Mouse (Mus musculus) CH12.LX (cell line): ENCODE data around the gene Fkbp14.

Experiments used
- CTCF ChIP-seq, 2 experiments: IDR thresholded peaks in 1 of 2; conservative IDR thresholded peaks in 1 of 2; 2 replicates each; pipeline ENCODE4 v1.5.1; 2011 to 2012; ENCODE audit warnings: low read depth in 2 of 2, low read length in 2 of 2, improper control_type of control experiment in 1 of 2, inconsistent platforms in 1 of 2, mild to moderate bottlenecking in 1 of 2, moderate library complexity in 1 of 2
- JUND ChIP-seq: conservative IDR thresholded peaks from 2 replicates; pipeline ENCODE4 v1.6.1; 2011; ENCODE audit warnings: low read depth, low read length, improper control_type of control experiment
- POLR2A ChIP-seq: IDR thresholded peaks from 2 replicates; pipeline ENCODE4 v1.6.1; 2011; ENCODE audit warnings: low read depth, mild to moderate bottlenecking, improper control_type of control experiment, low read length
- RAD21 ChIP-seq: IDR thresholded peaks from 2 replicates; pipeline ENCODE4 v1.6.1; 2011; ENCODE audit warnings: low read depth, mild to moderate bottlenecking, low read length, improper control_type of control experiment, moderate library complexity
- SIN3A ChIP-seq: IDR thresholded peaks from 2 replicates; pipeline ENCODE4 v1.6.1; 2012; ENCODE audit warnings: low read length, improper control_type of control experiment, inconsistent platforms
- USF1 ChIP-seq: IDR thresholded peaks from 2 replicates; pipeline ENCODE4 v1.6.1; 2014; ENCODE audit warnings: low read depth, mild to moderate bottlenecking, inconsistent platforms, low read length, improper control_type of control experiment
- ZC3H11A ChIP-seq: IDR thresholded peaks from 2 replicates; pipeline ENCODE4 v1.6.1; 2012; ENCODE audit warnings: low read depth, mild to moderate bottlenecking, inconsistent platforms, low read length, improper control_type of control experiment

DNA sequence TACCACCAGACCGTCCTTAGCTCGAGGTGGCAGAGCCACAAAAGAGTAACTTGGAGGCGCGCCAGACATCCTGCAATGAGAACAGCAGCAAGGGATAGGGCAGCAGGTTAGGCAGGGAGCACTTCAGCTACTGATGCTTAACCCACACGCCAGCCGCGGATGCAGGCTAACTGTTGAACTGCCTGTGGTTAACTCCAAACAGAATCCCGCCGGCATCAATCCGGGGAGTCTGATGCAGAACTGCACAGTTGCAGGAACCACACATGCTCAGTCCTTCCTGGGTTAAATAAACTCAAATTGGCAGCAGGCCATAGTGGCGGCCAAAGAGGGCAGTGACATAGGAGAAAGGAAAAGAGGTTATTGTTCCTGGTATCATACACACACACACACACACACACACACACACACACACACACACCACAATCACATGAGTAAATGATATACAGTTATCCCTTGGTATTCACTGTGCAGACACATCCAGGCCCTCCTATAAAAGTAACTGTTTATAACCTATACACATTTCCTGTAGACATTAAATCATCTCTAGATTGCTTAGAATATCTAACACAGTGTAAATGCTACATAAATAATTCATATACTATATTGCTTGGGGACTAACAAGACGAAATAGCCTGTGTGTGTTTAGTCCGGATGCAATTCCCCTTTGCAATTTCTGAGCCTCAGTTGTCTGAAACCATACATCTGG is 48.6 kb downstream of the Fkbp14 start:
- TF ChIP-seq CTCF (conservative IDR thresholded peaks at IDR 0.05 in 1 of 2, IDR thresholded peaks at IDR 0.05 in 1 of 2; ENCODE audit: low read depth in 2 of 2, low read length in 2 of 2) (no peak), USF1 (no peak), POLR2A (no peak), JUND (no peak), RAD21 (no peak), SIN3A (no peak), ZC3H11A (no peak)
